Mouse (Mus musculus): ENCODE measurements at regions not wholly inside any gene's neighbourhood (a gene's known extent, or its start where the extent isn't known, plus 50 kb on each side); places are given as distances from the start of the nearest gene placed in this dataset.

- Histone ChIP-seq H3K36me3 (no peaks in the 10 kb centered on the region), H3K9me3 (no peaks in the 10 kb centered on the region), H3K9ac (no peak overlapping the region), H3K27me3 (replicated peaks) (peaks cover 63% of the 10 kb centered on the region), H3K4me3 (no peak overlapping the region), H3K4me2 (no peak overlapping the region), H3K27ac (replicated peaks) (no peak overlapping the region), H3K4me1 (peaks cover 27% of the 10 kb centered on the region)
- WGBS, result 67% methylated on average over 9 of the region's 9 CpGs
- no peak for ATAC-seq (ENCODE audit: extremely low read depth, insufficient number of reproducible peaks, low FRiP score, low TSS enrichment)
Measured at GRCm38 (mm10) chr11:112982802-112983591, 201.0 kb downstream of the Sox9 start.

GRCm38 (mm10) chr11:112986029-112986573, 204.1 kb downstream of the Sox9 start:
- H3K27me3 ChIP-seq (replicated peaks), result peaks cover 61% of the 10 kb centered on the region
- no peaks in the 10 kb centered on the region for H3K9me3 ChIP-seq
- 77% methylated on average over 9 of the region's 9 CpGs for WGBS
- H3K4me2 ChIP-seq, result no peak overlapping the region
- peaks cover 32% of the 10 kb centered on the region for H3K4me1 ChIP-seq
- no peak for ATAC-seq (ENCODE audit: extremely low read depth, insufficient number of reproducible peaks, low FRiP score, low TSS enrichment)
- no peak overlapping the region for H3K4me3 ChIP-seq
- no peak overlapping the region for H3K9ac ChIP-seq
- no peak overlapping the region for H3K27ac ChIP-seq (replicated peaks)
- no peaks in the 10 kb centered on the region for H3K36me3 ChIP-seq

GRCm38 (mm10) chr11:112987782-112988181, 205.8 kb downstream of the Sox9 start:
- 68% methylated on average over 7 of the region's 7 CpGs for WGBS
- H3K27me3 ChIP-seq (replicated peaks), result peaks cover 54% of the 10 kb centered on the region
- H3K9me3 ChIP-seq, result no peaks in the 10 kb centered on the region
- no peak for ATAC-seq (ENCODE audit: extremely low read depth, insufficient number of reproducible peaks, low FRiP score, low TSS enrichment)
- no peak overlapping the region for H3K9ac ChIP-seq
- no peaks in the 10 kb centered on the region for H3K36me3 ChIP-seq
- no peak overlapping the region for H3K4me3 ChIP-seq
- H3K4me1 ChIP-seq, result peaks cover 34% of the 10 kb centered on the region
- no peak overlapping the region for H3K4me2 ChIP-seq
- H3K27ac ChIP-seq (replicated peaks), result no peak overlapping the region

GRCm38 (mm10) chr11:112988900-112989299, 206.9 kb downstream of the Sox9 start:
- H3K4me1 ChIP-seq, result peaks cover 29% of the 10 kb centered on the region
- H3K4me3 ChIP-seq, result no peak overlapping the region
- no peak overlapping the region for H3K4me2 ChIP-seq
- ATAC-seq (ENCODE audit: extremely low read depth, insufficient number of reproducible peaks, low FRiP score, low TSS enrichment), result no peak
- 43% methylated on average over 1 of the region's 1 CpGs for WGBS
- no peaks in the 10 kb centered on the region for H3K36me3 ChIP-seq
- H3K9me3 ChIP-seq, result no peaks in the 10 kb centered on the region
- H3K27me3 ChIP-seq (replicated peaks), result peaks cover 47% of the 10 kb centered on the region
- H3K9ac ChIP-seq, result no peak overlapping the region
- H3K27ac ChIP-seq (replicated peaks), result no peak overlapping the region

- no peak overlapping the region for H3K9ac ChIP-seq
- no peaks in the 10 kb centered on the region for H3K9me3 ChIP-seq
- peaks cover 29% of the 10 kb centered on the region for H3K4me1 ChIP-seq
- WGBS, result 43% methylated on average over 13 of the region's 13 CpGs
- H3K4me3 ChIP-seq, result no peak overlapping the region
- H3K27ac ChIP-seq (replicated peaks), result no peak overlapping the region
- no peak for ATAC-seq (ENCODE audit: extremely low read depth, insufficient number of reproducible peaks, low FRiP score, low TSS enrichment)
- H3K36me3 ChIP-seq, result no peaks in the 10 kb centered on the region
- H3K27me3 ChIP-seq (replicated peaks), result peaks cover 36% of the 10 kb centered on the region
- no peak overlapping the region for H3K4me2 ChIP-seq
Measured at GRCm38 (mm10) chr11:112989981-112990512, 208.0 kb downstream of the Sox9 start.

GRCm38 (mm10) chr11:112990751-112991150, 208.7 kb downstream of the Sox9 start:
- no peak overlapping the region for H3K27ac ChIP-seq (replicated peaks)
- 80% methylated on average over 11 of the region's 11 CpGs for WGBS
- peaks cover 29% of the 10 kb centered on the region; the same call in 1 of the 2 replicates for H3K27me3 ChIP-seq (replicated peaks)
- H3K4me2 ChIP-seq, result no peak overlapping the region
- H3K9ac ChIP-seq, result no peak overlapping the region
- no peaks in the 10 kb centered on the region for H3K36me3 ChIP-seq
- H3K4me3 ChIP-seq, result no peak overlapping the region
- ATAC-seq (ENCODE audit: extremely low read depth, insufficient number of reproducible peaks, low FRiP score, low TSS enrichment), result no peak
- H3K4me1 ChIP-seq, result peaks cover 29% of the 10 kb centered on the region
- H3K9me3 ChIP-seq, result no peaks in the 10 kb centered on the region

- H3K4me1 ChIP-seq, result peaks cover 29% of the 10 kb centered on the region
- no peak overlapping the region for H3K4me2 ChIP-seq
- no peak overlapping the region for H3K27ac ChIP-seq (replicated peaks)
- H3K9me3 ChIP-seq, result no peaks in the 10 kb centered on the region
- ATAC-seq (ENCODE audit: extremely low read depth, insufficient number of reproducible peaks, low FRiP score, low TSS enrichment), result no peak
- H3K4me3 ChIP-seq, result no peak overlapping the region
- H3K9ac ChIP-seq, result no peak overlapping the region
- H3K27me3 ChIP-seq (replicated peaks), result peaks cover 20% of the 10 kb centered on the region; the same call in 1 of the 2 replicates
- WGBS, result 49% methylated on average over 13 of the region's 13 CpGs
- H3K36me3 ChIP-seq, result no peaks in the 10 kb centered on the region
Measured at GRCm38 (mm10) chr11:112991862-112992261, 209.8 kb downstream of the Sox9 start.

- no peak overlapping the region for H3K27ac ChIP-seq (replicated peaks)
- H3K9ac ChIP-seq, result no peak overlapping the region
- H3K4me2 ChIP-seq, result no peak overlapping the region
- H3K9me3 ChIP-seq, result no peaks in the 10 kb centered on the region
- no peaks in the 10 kb centered on the region for H3K4me1 ChIP-seq
- WGBS, result 31% methylated on average over 5 of the region's 5 CpGs
- H3K4me3 ChIP-seq, result no peak overlapping the region
- H3K36me3 ChIP-seq, result no peaks in the 10 kb centered on the region
- H3K27me3 ChIP-seq (replicated peaks), result peaks cover 32% of the 10 kb centered on the region
- no peak for ATAC-seq (ENCODE audit: extremely low read depth, insufficient number of reproducible peaks, low FRiP score, low TSS enrichment)
Measured at GRCm38 (mm10) chr11:112998777-112999583, 217.0 kb downstream of the Sox9 start.

- Histone ChIP-seq H3K4me1 (no peaks in the 10 kb centered on the region), H3K27me3 (replicated peaks) (peaks cover 35% of the 10 kb centered on the region), H3K4me2 (no peak overlapping the region), H3K4me3 (no peak overlapping the region), H3K9ac (no peak overlapping the region), H3K9me3 (no peaks in the 10 kb centered on the region), H3K36me3 (no peaks in the 10 kb centered on the region), H3K27ac (replicated peaks) (no peak overlapping the region)
- no peak for ATAC-seq (ENCODE audit: extremely low read depth, insufficient number of reproducible peaks, low FRiP score, low TSS enrichment)
- WGBS, result 75% methylated on average over 6 of the region's 6 CpGs
Measured at GRCm38 (mm10) chr11:113001071-113001470, 219.0 kb downstream of the Sox9 start.

- Histone ChIP-seq H3K9me3 (no peaks in the 10 kb centered on the region), H3K4me1 (no peaks in the 10 kb centered on the region), H3K4me2 (no peak overlapping the region), H3K4me3 (no peak overlapping the region), H3K9ac (no peak overlapping the region), H3K27me3 (replicated peaks) (peaks cover 19% of the 10 kb centered on the region), H3K27ac (replicated peaks) (no peak overlapping the region), H3K36me3 (no peaks in the 10 kb centered on the region)
- 50% methylated on average over 9 of the region's 9 CpGs for WGBS
- no peak for ATAC-seq (ENCODE audit: extremely low read depth, insufficient number of reproducible peaks, low FRiP score, low TSS enrichment)
Measured at GRCm38 (mm10) chr11:113005895-113006294, 223.9 kb downstream of the Sox9 start.

- no peak for ATAC-seq (ENCODE audit: extremely low read depth, insufficient number of reproducible peaks, low FRiP score, low TSS enrichment)
- 49% methylated on average over 4 of the region's 4 CpGs for WGBS
Measured at GRCm38 (mm10) chr11:113008521-113008920, 226.5 kb downstream of the Sox9 start.

More at GRCm38 (mm10) chr11:113008521-113008920, 226.5 kb downstream of the Sox9 start:
- Histone ChIP-seq H3K9ac (no peak overlapping the region), H3K36me3 (no peaks in the 10 kb centered on the region), H3K27ac (replicated peaks) (no peak overlapping the region), H3K4me1 (no peaks in the 10 kb centered on the region), H3K4me3 (no peak overlapping the region), H3K27me3 (replicated peaks) (peaks cover 28% of the 10 kb centered on the region), H3K4me2 (no peak overlapping the region), H3K9me3 (no peaks in the 10 kb centered on the region)
